Mouse (Mus musculus) CH12.LX (cell line): ENCODE data around the gene Sgms1. TPM values are rescaled to one million over a fixed set of nuclear protein-coding genes. Genes with fewer than 3 reads are reported as not detected.

ENCODE experiments used
- DNase-seq: peaks from one replicate; pipeline ENCODE4 v3.0.0-alpha.2; 2013; ENCODE audit errors: extremely low read depth
- H3K27ac ChIP-seq: 2 replicates; pipeline ENCODE4 v1.5.1; 2012; ENCODE audit warnings: low read depth, mild to moderate bottlenecking, control low read depth, moderate library complexity; ENCODE audit not compliant: insufficient read depth
- H3K27me3 ChIP-seq: replicated peaks from 2 replicates; pipeline ENCODE3; 2012; ENCODE audit warnings: inconsistent platforms
- H3K36me3 ChIP-seq, 2 experiments: replicated peaks in 1 of 2; 2 replicates each; pipeline versions ENCODE3 to v1.6.1; 2012; ENCODE audit warnings: inconsistent platforms in 1 of 2, low read length in 1 of 2, mild to moderate bottlenecking in 1 of 2, mixed read lengths in 1 of 2, moderate library complexity in 1 of 2; ENCODE audit not compliant: control insufficient read depth in 1 of 2, insufficient read depth in 1 of 2
- H3K4me1 ChIP-seq, 2 experiments: 2 replicates each; pipeline ENCODE4 v1.6.1; 2012; ENCODE audit warnings: inconsistent platforms in 1 of 2, moderate library complexity in 1 of 2; ENCODE audit not compliant: insufficient read depth in 2 of 2, control insufficient read depth in 1 of 2
- H3K4me2 ChIP-seq: 2 replicates; pipeline ENCODE4 v1.6.1; 2012; ENCODE audit warnings: low read depth, mild to moderate bottlenecking, control low read depth; ENCODE audit not compliant: poor library complexity, insufficient read depth, severe bottlenecking
- H3K4me3 ChIP-seq, 3 experiments: fragments of 150-350 bp in 1 of 3; sonication (generic) in 1 of 3; replicated peaks in 1 of 3; 2 replicates each; pipeline versions ENCODE3 to v1.5.1; 2011 to 2012; ENCODE audit warnings: low read depth in 2 of 3, low read length in 2 of 3, mild to moderate bottlenecking in 2 of 3, moderate library complexity in 2 of 3, control low read depth in 1 of 3, improper control_type of control experiment in 1 of 3, inconsistent platforms in 1 of 3, mixed read lengths in 1 of 3; ENCODE audit not compliant: poor library complexity in 1 of 3
- H3K79me2 ChIP-seq: replicated peaks from 2 replicates; pipeline ENCODE4 v1.6.1; 2012; ENCODE audit warnings: mild to moderate bottlenecking, moderate library complexity; ENCODE audit not compliant: control insufficient read depth, poor library complexity, insufficient read depth, severe bottlenecking; ENCODE audit errors: extremely low read depth
- H3K9ac ChIP-seq: 2 replicates; pipeline ENCODE4 v1.6.1; 2012; ENCODE audit warnings: low read depth, mild to moderate bottlenecking, control low read depth, moderate library complexity; ENCODE audit not compliant: insufficient read depth
- H3K9me3 ChIP-seq: replicated peaks from 2 replicates; pipeline ENCODE3; 2012; ENCODE audit warnings: low read length, inconsistent platforms, mixed read lengths
- BHLHE40 ChIP-seq: IDR thresholded peaks from 2 replicates; pipeline ENCODE4 v1.6.1; 2011; ENCODE audit warnings: mild to moderate bottlenecking, low read depth, low read length, improper control_type of control experiment
- CHD2 ChIP-seq: IDR thresholded peaks from 2 replicates; pipeline ENCODE4 v1.6.1; 2011; ENCODE audit warnings: low read length, improper control_type of control experiment
- CTCF ChIP-seq, 2 experiments: IDR thresholded peaks in 1 of 2; conservative IDR thresholded peaks in 1 of 2; 2 replicates each; pipeline ENCODE4 v1.5.1; 2011 to 2012; ENCODE audit warnings: low read depth in 2 of 2, low read length in 2 of 2, improper control_type of control experiment in 1 of 2, inconsistent platforms in 1 of 2, mild to moderate bottlenecking in 1 of 2, moderate library complexity in 1 of 2
- ELF1 ChIP-seq: IDR thresholded peaks from 2 replicates; pipeline ENCODE4 v1.6.1; 2014; ENCODE audit warnings: low read depth, mild to moderate bottlenecking, inconsistent platforms, low read length, improper control_type of control experiment
- ETS1 ChIP-seq: conservative IDR thresholded peaks from 2 replicates; pipeline ENCODE4 v1.6.1; 2012; ENCODE audit warnings: low read depth, mild to moderate bottlenecking, inconsistent platforms, low read length, improper control_type of control experiment, moderate library complexity
- HCFC1 ChIP-seq: IDR thresholded peaks from 2 replicates; pipeline ENCODE4 v1.6.1; 2012; ENCODE audit warnings: low read depth, mild to moderate bottlenecking, inconsistent platforms, low read length, improper control_type of control experiment
- IRF4 ChIP-seq: IDR thresholded peaks from 2 replicates; pipeline ENCODE4 v1.6.1; 2014; ENCODE audit warnings: low read depth, mild to moderate bottlenecking, inconsistent platforms, low read length, improper control_type of control experiment
- JUND ChIP-seq: conservative IDR thresholded peaks from 2 replicates; pipeline ENCODE4 v1.6.1; 2011; ENCODE audit warnings: low read depth, low read length, improper control_type of control experiment
- KAT2A ChIP-seq: IDR thresholded peaks from 2 replicates; pipeline ENCODE4 v1.6.1; 2012; ENCODE audit warnings: low read length, improper control_type of control experiment, inconsistent platforms; ENCODE audit not compliant: insufficient replicate concordance
- MEF2A ChIP-seq: IDR thresholded peaks from 2 replicates; pipeline ENCODE4 v1.6.1; 2014; ENCODE audit warnings: low read depth, mild to moderate bottlenecking, inconsistent platforms, low read length, improper control_type of control experiment, borderline replicate concordance
- MYC ChIP-seq: IDR thresholded peaks from 2 replicates; pipeline ENCODE4 v1.6.1; 2011; ENCODE audit warnings: low read depth, mild to moderate bottlenecking, improper control_type of control experiment, low read length
- RAD21 ChIP-seq: IDR thresholded peaks from 2 replicates; pipeline ENCODE4 v1.6.1; 2011; ENCODE audit warnings: low read depth, mild to moderate bottlenecking, low read length, improper control_type of control experiment, moderate library complexity
- RCOR1 ChIP-seq: conservative IDR thresholded peaks from 2 replicates; pipeline ENCODE4 v1.6.1; 2012; ENCODE audit warnings: low read depth, mild to moderate bottlenecking, inconsistent platforms, low read length, improper control_type of control experiment
- TCF12 ChIP-seq: IDR thresholded peaks from 2 replicates; pipeline ENCODE4 v1.6.1; 2014; ENCODE audit warnings: low read depth, mild to moderate bottlenecking, inconsistent platforms, low read length, improper control_type of control experiment
- USF1 ChIP-seq: IDR thresholded peaks from 2 replicates; pipeline ENCODE4 v1.6.1; 2014; ENCODE audit warnings: low read depth, mild to moderate bottlenecking, inconsistent platforms, low read length, improper control_type of control experiment
- ZC3H11A ChIP-seq: IDR thresholded peaks from 2 replicates; pipeline ENCODE4 v1.6.1; 2012; ENCODE audit warnings: low read depth, mild to moderate bottlenecking, inconsistent platforms, low read length, improper control_type of control experiment
- ZKSCAN1 ChIP-seq: IDR thresholded peaks from 2 replicates; pipeline ENCODE4 v1.6.1; 2012; ENCODE audit warnings: low read depth, inconsistent platforms, low read length, improper control_type of control experiment, borderline replicate concordance
- ZMIZ1 ChIP-seq: IDR thresholded peaks from 2 replicates; pipeline ENCODE4 v1.6.1; 2012; ENCODE audit warnings: low read depth, mild to moderate bottlenecking, inconsistent platforms, low read length, improper control_type of control experiment
- ZNF384 ChIP-seq: IDR thresholded peaks from 2 replicates; pipeline ENCODE4 v1.6.1; 2012; ENCODE audit warnings: low read depth, low read length, improper control_type of control experiment, inconsistent platforms
- dilution Hi-C: fragments of 300-500 bp; cut with MboI; formaldehyde crosslinking; loops from 2 replicates; pipeline ENCODE4 v1.14.3; 2020; ENCODE audit warnings: low sequenced_read_pairs; ENCODE audit not compliant: extremely low pct_unique_long_range_greater_than_20kb, extremely low pct_ligation_motif_present
- in situ Hi-C: fragments of 300-500 bp; cut with MboI; formaldehyde crosslinking; loops from 3 replicates; pipeline ENCODE4 v1.14.3; 2019; ENCODE audit warnings: low sequenced_read_pairs, low pct_ligation_motif_present, low pct_unique_long_range_greater_than_20kb, mixed read lengths
- polyA plus RNA-seq: library from polyadenylated mRNA; unstranded; fragments of >175 nt; gene quantifications from 2 replicates; pipeline ENCODE4 v1.2.1, GENCODE M21; 2012; ENCODE audit warnings: low read depth; ENCODE audit not compliant: insufficient read length
- total RNA-seq, 2 experiments: library from RNA; depleted of rRNA; stranded (reverse); fragments of 300-350 nt in 1 of 2; fragments of >200 nt in 1 of 2; gene quantifications; 2 replicates each; pipeline ENCODE4 v1.2.3; 2012 to 2014

Sgms1 gene
- total and polyA plus RNA-seq, 3 experiments = 1.4 to 1.8 (median 1.8) TPM

- H3K9me3 ChIP-seq = no peaks in the 10 kb centered on the region
- H3K36me3 ChIP-seq = no peaks in the 10 kb centered on the region
- dilution Hi-C loops = no loop called here
- no peaks in the 10 kb centered on the region for H3K27me3 ChIP-seq
- no peak overlapping the region for H3K27ac ChIP-seq
- H3K79me2 ChIP-seq = no peaks in the 10 kb centered on the region
- H3K4me1 ChIP-seq = peaks cover 6 to 23% of the 10 kb centered on the region in 2 experiments
- H3K4me3 ChIP-seq = no peak overlapping the region
- TF ChIP-seq RAD21 (no peak), JUND (no peak), USF1 (no peak), ZKSCAN1 (no peak), RCOR1 (no peak), ETS1 (no peak), ZNF384 (no peak), ELF1 (no peak), HCFC1 (no peak), IRF4 (no peak), ZMIZ1 (no peak), ZC3H11A (no peak), MYC (no peak), KAT2A (no peak), CTCF (conservative IDR thresholded peaks at IDR 0.05 in 1 of 2, IDR thresholded peaks at IDR 0.05 in 1 of 2; ENCODE audit: low read depth in 2 of 2, low read length in 2 of 2) (no peak), BHLHE40 (no peak), MEF2A (no peak), CHD2 (no peak)
- in situ Hi-C loops = no loop called here
- H3K4me2 ChIP-seq = no peak overlapping the region
- H3K9ac ChIP-seq = no peak overlapping the region
- no peak for DNase-seq
Measured at GRCm38 (mm10) chr19:32374751-32375150, 14.8 kb downstream of the Sgms1 start.

DNA sequence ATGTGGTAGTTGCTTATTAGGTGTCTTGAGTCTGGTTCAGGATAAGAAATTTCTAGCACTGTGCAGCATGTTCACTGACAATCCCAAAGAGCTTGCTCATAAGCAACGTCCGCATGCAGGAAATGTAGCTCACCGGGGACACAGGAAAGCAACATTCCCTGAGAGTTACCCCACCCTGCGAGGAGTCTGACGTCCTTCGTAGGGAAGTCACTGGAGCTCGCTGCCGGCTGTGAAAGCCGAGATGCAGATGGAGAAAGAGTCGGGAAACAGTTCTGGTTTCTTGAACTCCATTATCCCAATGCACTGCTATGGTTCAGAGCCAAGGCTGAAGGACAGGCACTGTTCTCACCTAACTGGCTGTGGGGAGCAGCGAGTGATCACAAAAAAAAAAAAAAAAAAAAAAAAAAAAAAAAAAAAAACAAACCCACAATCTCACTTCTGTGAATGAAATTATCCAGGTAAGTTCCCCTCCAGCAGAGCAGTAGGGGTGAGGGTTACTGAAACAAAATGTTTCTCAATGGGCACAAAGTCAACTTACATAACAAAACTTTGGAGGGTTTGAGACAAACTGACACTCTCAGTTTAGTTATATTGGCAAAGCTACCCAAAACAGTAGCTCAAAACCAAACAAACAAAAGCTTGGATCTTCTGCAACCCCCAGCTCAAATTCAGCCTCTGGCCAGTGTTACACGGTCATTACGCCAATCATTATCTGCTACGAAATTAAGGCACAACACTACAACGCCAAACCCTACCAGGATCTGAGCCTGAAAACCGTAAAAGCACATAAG, 15.5 kb downstream of the Sgms1 start:
- no peak for DNase-seq
- no peaks in the 10 kb centered on the region for H3K27me3 ChIP-seq
- dilution Hi-C loops (no loop called here), in situ Hi-C loops (no loop called here)
- no peak overlapping the region for H3K27ac ChIP-seq
- no peaks in the 10 kb centered on the region for H3K9me3 ChIP-seq
- H3K36me3 ChIP-seq = no peaks in the 10 kb centered on the region
- H3K4me3 ChIP-seq = no peak overlapping the region
- TF ChIP-seq ZNF384 (peak; percentile 52; the same call in 1 of the 2 replicates), TCF12 (no peak), ZMIZ1 (no peak)
- no peak overlapping the region for H3K4me2 ChIP-seq
- H3K79me2 ChIP-seq = no peaks in the 10 kb centered on the region
- peaks cover 6 to 18% of the 10 kb centered on the region in 2 experiments for H3K4me1 ChIP-seq
- H3K9ac ChIP-seq = no peak overlapping the region
